Mouse (Mus musculus): ENCODE results near the gene Bmp10. TPM values are rescaled to one million over a fixed set of nuclear protein-coding genes. Genes with fewer than 3 reads are reported as not detected.
A peak's percentile ranks its signal among the peaks of the same experiment; 100 is the strongest.

Gene Bmp10
- polyA plus RNA-seq, 1 experiment from 2014 or later: not detected

- Histone ChIP-seq H3K4me1 (ENCODE audit: control insufficient read depth, insufficient read depth, low read length) (no peaks in the 10 kb centered on the region), H3K9me3 (ENCODE audit: control insufficient read depth, low read length) (no peaks in the 10 kb centered on the region), H3K9ac (ENCODE audit: low read depth, low read length) (no peak overlapping the region), H3K4me2 (ENCODE audit: low read depth, low read length) (no peak overlapping the region), H3K36me3 (ENCODE audit: control insufficient read depth, insufficient read depth, low read length) (no peaks in the 10 kb centered on the region), H3K4me3 (ENCODE audit: low read depth, low read length) (no peak overlapping the region), H3K27me3 (replicated peaks; ENCODE audit: control insufficient read depth, insufficient read depth, low read length) (no peaks in the 10 kb centered on the region), H3K27ac (replicated peaks; ENCODE audit: low read depth, low read length) (no peak overlapping the region)
- ATAC-seq (ENCODE audit: low read depth) (no peak), DNase-seq (ENCODE audit: low spot score) (no peak)
- 86% methylated on average over 9 of the region's 9 CpGs for WGBS
Measured at GRCm38 (mm10) chr6:87394783-87395182, 34.0 kb upstream of the Bmp10 start.

DNA sequence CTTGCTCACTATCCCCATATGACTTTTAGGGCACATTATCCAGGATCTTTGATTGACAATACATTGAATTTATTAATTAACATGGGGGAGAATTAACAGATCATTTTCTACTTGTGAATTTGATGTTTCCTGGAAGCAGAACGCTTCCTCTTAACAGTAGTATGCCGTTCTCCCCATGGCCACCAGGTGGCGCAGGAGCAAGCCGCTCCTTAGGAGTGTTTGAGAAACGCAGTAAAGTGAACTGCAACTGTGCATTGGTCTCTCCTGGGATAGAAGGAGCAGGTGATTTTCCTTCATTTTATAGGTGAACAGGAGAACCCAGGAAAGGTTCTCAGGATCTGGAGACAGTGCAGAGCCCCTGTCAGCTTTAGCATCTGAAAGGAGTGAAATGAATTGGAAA, 29.7 kb upstream of the Bmp10 start:
- DNase-seq (ENCODE audit: low spot score): peak; percentile 76
- no peak overlapping the region for H3K4me2 ChIP-seq (ENCODE audit: low read depth, low read length)
- H3K4me1 ChIP-seq (ENCODE audit: control insufficient read depth, insufficient read depth, low read length): no peaks in the 10 kb centered on the region
- no peaks in the 10 kb centered on the region for H3K9me3 ChIP-seq (ENCODE audit: control insufficient read depth, low read length)
- 3% methylated on average over 5 of the region's 5 CpGs for WGBS
- no peaks in the 10 kb centered on the region for H3K27me3 ChIP-seq (replicated peaks; ENCODE audit: control insufficient read depth, insufficient read depth, low read length)
- H3K27ac ChIP-seq (replicated peaks; ENCODE audit: low read depth, low read length): no peak overlapping the region
- no peak overlapping the region for H3K9ac ChIP-seq (ENCODE audit: low read depth, low read length)
- ATAC-seq (ENCODE audit: low read depth): no peak
- no peak overlapping the region for H3K4me3 ChIP-seq (ENCODE audit: low read depth, low read length)
- H3K36me3 ChIP-seq (ENCODE audit: control insufficient read depth, insufficient read depth, low read length): no peaks in the 10 kb centered on the region

GRCm38 (mm10) chr6:87399886-87400566, 28.8 kb upstream of the Bmp10 start:
- H3K4me3 ChIP-seq (ENCODE audit: low read depth, low read length): no peak overlapping the region
- DNase-seq (ENCODE audit: low spot score): no peak
- 63% methylated on average over 4 of the region's 4 CpGs for WGBS
- no peak overlapping the region for H3K9ac ChIP-seq (ENCODE audit: low read depth, low read length)
- no peaks in the 10 kb centered on the region for H3K9me3 ChIP-seq (ENCODE audit: control insufficient read depth, low read length)
- H3K27me3 ChIP-seq (replicated peaks; ENCODE audit: control insufficient read depth, insufficient read depth, low read length): no peaks in the 10 kb centered on the region
- H3K4me2 ChIP-seq (ENCODE audit: low read depth, low read length): no peak overlapping the region
- no peaks in the 10 kb centered on the region for H3K4me1 ChIP-seq (ENCODE audit: control insufficient read depth, insufficient read depth, low read length)
- no peak for ATAC-seq (ENCODE audit: low read depth)
- H3K27ac ChIP-seq (replicated peaks; ENCODE audit: low read depth, low read length): no peak overlapping the region
- H3K36me3 ChIP-seq (ENCODE audit: control insufficient read depth, insufficient read depth, low read length): no peaks in the 10 kb centered on the region

GRCm38 (mm10) chr6:87401456-87401855, 27.3 kb upstream of the Bmp10 start:
- no peaks in the 10 kb centered on the region for H3K27me3 ChIP-seq (replicated peaks; ENCODE audit: control insufficient read depth, insufficient read depth, low read length)
- 62% methylated on average over 6 of the region's 6 CpGs for WGBS
- DNase-seq (ENCODE audit: low spot score): no peak

DNA sequence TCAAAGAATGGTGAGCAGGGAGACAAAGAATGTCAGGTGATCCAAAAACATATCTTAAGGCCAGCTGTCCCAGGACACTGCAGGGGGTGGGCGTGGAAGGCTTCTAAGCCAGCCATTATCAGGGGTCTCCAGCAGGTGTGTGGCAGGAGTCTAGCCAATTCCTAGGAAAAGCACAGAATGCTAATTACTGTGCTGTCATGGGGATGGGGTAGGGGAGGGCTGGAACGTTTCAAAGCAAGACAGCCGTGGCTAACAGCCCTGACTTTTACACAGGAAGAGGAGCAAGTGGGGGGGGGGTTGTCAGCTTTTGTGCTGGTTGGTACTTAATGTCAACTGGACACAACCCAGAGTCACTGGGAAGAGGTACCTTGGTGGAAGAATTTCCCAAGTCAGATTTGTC, 16.8 kb upstream of the Bmp10 start:
- no peak overlapping the region for H3K4me3 ChIP-seq (ENCODE audit: low read depth, low read length)
- no peaks in the 10 kb centered on the region for H3K36me3 ChIP-seq (ENCODE audit: control insufficient read depth, insufficient read depth, low read length)
- H3K9ac ChIP-seq (ENCODE audit: low read depth, low read length): no peak overlapping the region
- H3K9me3 ChIP-seq (ENCODE audit: control insufficient read depth, low read length): no peaks in the 10 kb centered on the region
- H3K27ac ChIP-seq (replicated peaks; ENCODE audit: low read depth, low read length): no peak overlapping the region
- 27% methylated on average over 3 of the region's 3 CpGs for WGBS
- no peaks in the 10 kb centered on the region for H3K4me1 ChIP-seq (ENCODE audit: control insufficient read depth, insufficient read depth, low read length)
- H3K4me2 ChIP-seq (ENCODE audit: low read depth, low read length): no peak overlapping the region
- DNase-seq (ENCODE audit: low spot score): no peak
- no peaks in the 10 kb centered on the region for H3K27me3 ChIP-seq (replicated peaks; ENCODE audit: control insufficient read depth, insufficient read depth, low read length)
- ATAC-seq (ENCODE audit: low read depth): no peak

More at GRCm38 (mm10) chr6:87401456-87401855, 27.3 kb upstream of the Bmp10 start:
- Histone ChIP-seq H3K36me3 (ENCODE audit: control insufficient read depth, insufficient read depth, low read length) (no peaks in the 10 kb centered on the region), H3K9me3 (ENCODE audit: control insufficient read depth, low read length) (no peaks in the 10 kb centered on the region), H3K4me1 (ENCODE audit: control insufficient read depth, insufficient read depth, low read length) (no peaks in the 10 kb centered on the region), H3K4me3 (ENCODE audit: low read depth, low read length) (no peak overlapping the region), H3K9ac (ENCODE audit: low read depth, low read length) (no peak overlapping the region), H3K27ac (replicated peaks; ENCODE audit: low read depth, low read length) (no peak overlapping the region), H3K4me2 (ENCODE audit: low read depth, low read length) (no peak overlapping the region)
- ATAC-seq (ENCODE audit: low read depth): no peak

GRCm38 (mm10) chr6:87422304-87422703, 6.5 kb upstream of the Bmp10 start:
- no peaks in the 10 kb centered on the region for H3K36me3 ChIP-seq (ENCODE audit: control insufficient read depth, insufficient read depth, low read length)
- 73% methylated on average over 7 of the region's 7 CpGs for WGBS
- H3K27me3 ChIP-seq (replicated peaks; ENCODE audit: control insufficient read depth, insufficient read depth, low read length): no peaks in the 10 kb centered on the region
- H3K9me3 ChIP-seq (ENCODE audit: control insufficient read depth, low read length): no peaks in the 10 kb centered on the region
- H3K4me2 ChIP-seq (ENCODE audit: low read depth, low read length): no peak overlapping the region
- no peaks in the 10 kb centered on the region for H3K4me1 ChIP-seq (ENCODE audit: control insufficient read depth, insufficient read depth, low read length)
- no peak for DNase-seq (ENCODE audit: low spot score)
- H3K27ac ChIP-seq (replicated peaks; ENCODE audit: low read depth, low read length): no peak overlapping the region
- H3K4me3 ChIP-seq (ENCODE audit: low read depth, low read length): no peak overlapping the region
- ATAC-seq (ENCODE audit: low read depth): no peak
- no peak overlapping the region for H3K9ac ChIP-seq (ENCODE audit: low read depth, low read length)

GRCm38 (mm10) chr6:87424037-87424816, 4.6 kb upstream of the Bmp10 start:
- Histone ChIP-seq H3K4me1 (ENCODE audit: control insufficient read depth, insufficient read depth, low read length) (no peaks in the 10 kb centered on the region), H3K4me2 (ENCODE audit: low read depth, low read length) (no peak overlapping the region), H3K9ac (ENCODE audit: low read depth, low read length) (no peak overlapping the region), H3K4me3 (ENCODE audit: low read depth, low read length) (no peak overlapping the region), H3K9me3 (ENCODE audit: control insufficient read depth, low read length) (no peaks in the 10 kb centered on the region), H3K36me3 (ENCODE audit: control insufficient read depth, insufficient read depth, low read length) (no peaks in the 10 kb centered on the region), H3K27me3 (replicated peaks; ENCODE audit: control insufficient read depth, insufficient read depth, low read length) (no peaks in the 10 kb centered on the region), H3K27ac (replicated peaks; ENCODE audit: low read depth, low read length) (no peak overlapping the region)
- 68% methylated on average over 19 of the region's 19 CpGs for WGBS
- DNase-seq (ENCODE audit: low spot score) (no peak), ATAC-seq (ENCODE audit: low read depth) (no peak)

DNA sequence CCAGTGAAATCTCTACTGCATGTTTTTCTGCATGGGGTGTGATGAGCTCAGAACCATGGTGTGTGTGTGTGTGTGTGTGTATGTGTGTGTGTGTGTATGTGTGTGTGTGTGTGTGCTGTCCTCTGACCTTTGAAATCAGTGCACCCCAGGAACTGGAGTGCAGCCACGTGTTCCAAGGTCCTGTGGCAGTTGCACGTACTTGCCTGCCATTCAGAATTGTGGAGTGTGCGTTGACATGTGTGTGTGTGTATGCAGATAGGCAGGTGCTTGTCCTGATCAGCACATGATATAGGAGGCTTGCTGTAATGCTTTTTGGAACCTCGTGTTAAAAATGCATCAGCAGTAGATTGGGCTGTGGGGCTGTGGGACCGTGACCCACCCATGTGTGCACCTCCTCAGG, 1.8 kb upstream of the Bmp10 start:
- H3K4me1 ChIP-seq (ENCODE audit: control insufficient read depth, insufficient read depth, low read length): no peaks in the 10 kb centered on the region
- H3K4me3 ChIP-seq (ENCODE audit: low read depth, low read length): no peak overlapping the region
- ATAC-seq (ENCODE audit: low read depth) (no peak), DNase-seq (ENCODE audit: low spot score) (no peak)
- no peaks in the 10 kb centered on the region for H3K9me3 ChIP-seq (ENCODE audit: control insufficient read depth, low read length)
- H3K4me2 ChIP-seq (ENCODE audit: low read depth, low read length): no peak overlapping the region
- no peak overlapping the region for H3K9ac ChIP-seq (ENCODE audit: low read depth, low read length)
- H3K36me3 ChIP-seq (ENCODE audit: control insufficient read depth, insufficient read depth, low read length): no peaks in the 10 kb centered on the region
- H3K27ac ChIP-seq (replicated peaks; ENCODE audit: low read depth, low read length): no peak overlapping the region
- 84% methylated on average over 5 of the region's 5 CpGs for WGBS
- no peaks in the 10 kb centered on the region for H3K27me3 ChIP-seq (replicated peaks; ENCODE audit: control insufficient read depth, insufficient read depth, low read length)

- no peaks in the 10 kb centered on the region for H3K9me3 ChIP-seq (ENCODE audit: control insufficient read depth, low read length)
- no peaks in the 10 kb centered on the region for H3K4me1 ChIP-seq (ENCODE audit: control insufficient read depth, insufficient read depth, low read length)
- H3K36me3 ChIP-seq (ENCODE audit: control insufficient read depth, insufficient read depth, low read length): no peaks in the 10 kb centered on the region
- no peak overlapping the region for H3K4me3 ChIP-seq (ENCODE audit: low read depth, low read length)
- ATAC-seq (ENCODE audit: low read depth): no peak
- H3K27me3 ChIP-seq (replicated peaks; ENCODE audit: control insufficient read depth, insufficient read depth, low read length): no peaks in the 10 kb centered on the region
- 69% methylated on average over 8 of the region's 8 CpGs for WGBS
- no peak overlapping the region for H3K9ac ChIP-seq (ENCODE audit: low read depth, low read length)
- H3K4me2 ChIP-seq (ENCODE audit: low read depth, low read length): no peak overlapping the region
- H3K27ac ChIP-seq (replicated peaks; ENCODE audit: low read depth, low read length): no peak overlapping the region
- no peak for DNase-seq (ENCODE audit: low spot score)
Measured at GRCm38 (mm10) chr6:87427616-87428015, 1.2 kb upstream of the Bmp10 start.

Data from embryonic facial prominence, embryonic 14.5 days (tissue).